Mouse (Mus musculus) embryo, embryonic 11.5 days (tissue): ENCODE data around the gene Cbwd1.

Experiments
- DNase-seq: peaks from one replicate; pipeline ENCODE4 v3.0.0-alpha.2; 2012; ENCODE audit warnings: low read depth, low spot score

Gene Cbwd1

DNA sequence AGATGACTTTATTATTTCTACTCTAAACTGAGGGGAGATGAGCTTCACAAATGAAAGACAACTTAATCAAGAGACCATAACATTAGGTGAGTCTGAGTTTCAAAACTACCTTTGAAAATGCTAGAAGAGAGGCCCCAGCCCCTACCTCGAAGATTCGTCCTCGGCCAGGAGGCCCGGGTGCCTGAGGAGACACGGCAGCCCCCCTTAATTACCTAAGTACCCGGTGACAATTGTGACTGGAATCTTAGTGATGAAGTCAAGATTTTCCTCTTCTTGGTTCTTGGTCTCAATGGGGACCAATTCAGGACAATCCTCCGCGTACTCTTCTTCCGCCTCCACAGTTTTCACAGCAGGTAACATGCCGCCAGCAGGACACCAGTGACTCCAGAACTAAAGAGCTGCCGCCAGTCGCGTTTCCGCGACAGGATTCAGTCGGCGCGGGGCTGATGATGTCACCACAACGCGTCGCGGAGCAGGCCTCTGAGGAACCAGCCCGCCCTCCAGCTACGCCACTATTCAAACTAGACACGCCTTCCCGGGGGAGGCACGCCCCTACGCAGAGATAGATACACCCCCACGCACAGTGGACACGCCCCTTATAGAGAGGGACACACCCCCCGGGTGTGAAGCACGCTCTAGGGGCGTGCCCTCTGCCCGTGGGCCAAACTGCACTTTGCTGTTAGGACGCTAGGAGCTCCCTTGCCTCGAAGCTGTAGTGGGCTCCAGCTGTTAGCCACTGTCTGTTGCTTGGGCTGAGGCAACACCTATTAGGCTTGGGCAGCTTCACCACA lies at the start of gene Cbwd1:
Gene Cbwd1, minus strand, starts transcription at position 439 of the 791 bp plus-strand sequence.
- peak; percentile 100 for DNase-seq

DNA sequence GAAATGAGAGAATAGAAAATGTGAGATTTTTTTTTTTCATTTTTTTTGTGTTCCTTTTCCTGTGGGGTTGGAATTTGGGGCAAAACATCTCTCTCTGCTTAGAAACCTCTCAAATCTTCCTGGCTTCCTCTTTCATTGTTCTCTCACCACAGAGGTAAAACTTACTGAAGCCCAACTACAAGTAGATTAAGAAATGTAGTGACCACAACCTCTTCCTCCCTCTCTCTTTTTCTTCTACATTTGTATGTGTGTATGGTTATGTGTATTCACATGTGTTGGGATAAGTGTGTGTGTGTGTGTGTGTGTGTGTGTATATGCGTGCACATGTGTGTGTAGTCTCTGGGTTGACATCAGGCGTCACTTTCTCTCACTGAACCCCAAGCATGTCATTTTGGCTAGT lies 47.1 kb upstream of the Cbwd1 start:
- no peak for DNase-seq

- no peak for DNase-seq
Observed at GRCm38 (mm10) chr19:25006686-25007085, 45.3 kb upstream of the Cbwd1 start.

DNA sequence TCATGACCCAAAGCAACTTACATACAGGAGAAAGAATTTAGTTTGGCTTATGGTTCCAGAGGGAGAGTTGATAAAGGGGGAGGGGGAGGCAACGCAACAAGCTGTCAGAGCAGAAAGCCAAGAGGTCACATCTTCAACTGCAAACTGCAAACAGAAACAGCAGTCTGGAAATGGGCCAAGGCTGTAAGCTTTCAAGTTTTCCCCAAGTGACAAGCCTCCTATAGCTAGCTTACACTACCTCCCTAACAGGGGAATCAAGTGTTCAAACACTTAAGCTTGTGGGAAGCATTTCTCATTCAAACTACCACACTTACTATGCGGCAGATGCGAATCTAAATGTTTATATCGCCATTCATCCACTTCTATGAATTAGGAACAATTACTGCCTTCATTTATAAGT lies 42.4 kb upstream of the Cbwd1 start:
- no peak for DNase-seq

- DNase-seq, result no peak
Observed at GRCm38 (mm10) chr19:25002828-25003227, 41.4 kb upstream of the Cbwd1 start.

DNA sequence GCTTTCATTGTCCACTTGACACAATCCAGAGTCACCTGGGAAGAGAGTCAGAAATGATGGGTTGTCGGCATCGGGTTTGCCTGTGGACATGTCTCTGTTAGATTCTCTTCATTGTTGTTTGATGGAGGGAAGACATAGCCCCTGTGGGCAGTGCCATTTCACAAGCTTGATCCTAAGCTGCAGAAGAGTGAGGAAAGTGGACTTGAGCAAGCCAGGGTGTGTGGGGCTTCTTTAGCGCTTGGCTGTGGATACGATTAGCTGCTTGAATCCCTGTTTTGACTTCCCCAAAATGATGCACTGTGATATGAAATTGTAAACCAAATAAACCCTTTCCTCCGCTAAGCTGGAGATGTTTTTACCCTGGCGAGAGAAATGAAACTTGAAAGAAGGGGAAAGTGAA lies 40.6 kb upstream of the Cbwd1 start:
- DNase-seq, result no peak

DNA sequence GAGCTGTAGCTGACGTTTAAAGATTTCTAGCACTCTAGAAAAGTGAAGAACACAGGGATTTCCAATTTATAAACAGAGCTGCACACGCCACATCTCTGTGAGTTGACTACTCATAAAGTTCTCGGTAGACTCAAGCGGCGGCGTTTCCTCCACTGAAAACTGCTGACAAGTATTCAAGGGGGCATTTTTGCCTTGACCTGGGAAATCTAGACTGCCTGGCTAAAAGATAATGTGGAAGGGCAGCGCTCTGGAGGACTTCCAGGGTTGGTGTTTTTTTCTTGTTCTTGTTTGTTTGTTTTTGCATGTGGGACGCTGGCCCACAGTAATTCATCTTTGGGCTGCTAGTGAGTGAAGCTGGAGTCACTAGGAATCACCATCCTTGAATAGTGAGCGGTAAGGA lies 38.7 kb upstream of the Cbwd1 start:
- no peak for DNase-seq

- DNase-seq, result peak; percentile 19
Observed at GRCm38 (mm10) chr19:24999201-24999886, 37.9 kb upstream of the Cbwd1 start, which contains the start of gene Dock8. Dock8 (plus strand) TSS chr19:24999534.

DNA sequence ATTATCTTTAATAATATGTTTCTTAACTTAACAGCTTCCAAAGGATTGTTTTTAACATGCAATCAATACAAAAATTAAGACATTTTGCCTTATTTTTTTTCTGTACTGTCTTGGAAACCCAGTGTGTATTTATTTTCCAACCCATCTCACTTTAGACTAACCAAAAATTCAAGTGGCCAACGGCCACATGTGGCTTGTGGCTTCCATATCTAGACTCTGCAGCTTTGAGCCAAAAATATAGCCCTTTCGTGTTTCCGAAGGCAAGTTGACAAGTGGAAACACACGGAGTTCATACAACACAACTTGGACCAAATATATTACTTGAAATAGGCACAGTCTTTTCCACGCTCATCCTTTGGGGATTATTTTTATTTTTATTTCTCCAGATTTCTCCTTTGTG lies 37.2 kb upstream of the Cbwd1 start:
- DNase-seq, result no peak

DNA sequence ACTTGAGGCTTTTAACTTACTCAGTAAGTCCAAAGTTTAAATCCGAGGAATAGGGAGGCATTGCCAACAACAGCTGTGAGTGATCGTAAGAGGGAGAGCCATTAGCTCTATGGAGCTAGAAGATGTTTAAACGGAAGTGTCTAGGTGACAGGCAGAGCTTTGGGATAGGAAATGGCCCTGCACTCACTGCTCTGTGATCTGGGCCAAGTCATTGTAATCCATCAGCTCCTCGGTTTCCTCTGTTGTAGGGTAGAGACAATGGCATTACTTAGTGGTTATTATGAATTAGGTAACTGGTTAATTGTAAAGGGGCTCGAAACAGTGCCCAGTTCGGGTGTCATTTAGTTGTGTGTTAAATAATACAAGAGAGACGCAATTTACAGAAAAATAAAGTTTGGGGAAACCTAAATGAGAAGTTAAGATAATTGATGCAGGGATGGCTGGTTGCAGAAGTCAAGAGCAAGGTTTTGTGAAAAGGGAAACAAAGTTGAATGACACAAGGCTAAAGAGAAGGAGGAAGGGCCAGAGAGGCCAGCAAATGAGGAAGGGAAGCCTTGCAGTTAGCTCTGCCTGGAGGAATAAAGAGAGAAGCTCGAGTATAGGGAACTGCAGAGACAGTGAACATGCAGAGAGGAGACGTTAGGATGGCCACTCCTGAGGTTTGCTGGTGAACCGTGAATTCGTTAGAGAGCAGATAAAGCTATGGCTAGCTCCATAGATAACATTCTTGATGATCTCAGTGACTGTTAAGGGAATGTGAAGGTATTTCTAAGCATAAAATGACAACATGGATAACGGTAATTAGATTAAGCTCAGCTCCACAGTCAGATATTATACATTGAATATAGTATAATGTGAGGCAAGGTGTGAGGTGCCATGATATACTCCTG lies 35.6 kb upstream of the Cbwd1 start:
- no peak for DNase-seq

GRCm38 (mm10) chr19:24994900-24995299 lies 33.5 kb upstream of the Cbwd1 start:
- no peak for DNase-seq

DNA sequence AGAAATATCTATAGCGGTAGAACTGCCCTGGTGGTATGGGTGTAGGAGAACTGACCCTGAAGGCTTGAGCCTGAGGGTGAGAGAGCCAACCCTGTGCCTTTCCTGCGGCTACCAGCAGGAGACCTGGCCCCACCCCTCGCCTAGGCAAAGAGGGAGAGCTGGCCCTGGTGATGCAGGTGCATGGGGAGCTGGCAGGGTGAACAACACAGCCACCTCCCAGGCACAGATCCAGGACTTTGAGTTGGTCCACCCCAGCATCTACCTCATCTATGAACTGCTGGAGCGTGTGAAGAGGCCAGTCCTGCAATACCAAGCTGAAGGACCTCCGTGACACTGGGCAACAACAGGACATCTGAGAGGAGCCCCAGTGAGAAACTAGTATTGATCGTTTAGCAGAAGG lies 32.1 kb upstream of the Cbwd1 start:
- no peak for DNase-seq

GRCm38 (mm10) chr19:24990138-24990822 lies 28.9 kb upstream of the Cbwd1 start:
- DNase-seq, result no peak

DNA sequence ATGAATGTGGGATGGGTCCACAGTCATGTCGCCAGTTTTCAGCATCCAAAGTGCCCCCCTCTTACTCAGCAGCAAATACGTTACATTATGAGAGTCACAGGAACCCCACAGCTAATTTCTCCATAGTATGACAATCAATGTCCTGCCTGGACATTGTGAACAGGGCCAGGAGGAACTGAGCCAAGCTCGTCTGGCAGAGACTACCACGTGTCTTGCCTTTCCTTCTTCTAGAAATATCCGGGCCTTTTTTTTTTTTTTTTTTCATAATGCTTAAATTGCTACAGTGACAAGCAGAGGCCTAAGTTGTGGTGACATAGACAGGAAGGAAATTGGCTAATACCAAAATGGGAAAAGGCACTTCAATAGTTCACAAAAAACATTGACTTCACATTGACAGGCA lies 27.4 kb upstream of the Cbwd1 start:
- no peak for DNase-seq

DNA sequence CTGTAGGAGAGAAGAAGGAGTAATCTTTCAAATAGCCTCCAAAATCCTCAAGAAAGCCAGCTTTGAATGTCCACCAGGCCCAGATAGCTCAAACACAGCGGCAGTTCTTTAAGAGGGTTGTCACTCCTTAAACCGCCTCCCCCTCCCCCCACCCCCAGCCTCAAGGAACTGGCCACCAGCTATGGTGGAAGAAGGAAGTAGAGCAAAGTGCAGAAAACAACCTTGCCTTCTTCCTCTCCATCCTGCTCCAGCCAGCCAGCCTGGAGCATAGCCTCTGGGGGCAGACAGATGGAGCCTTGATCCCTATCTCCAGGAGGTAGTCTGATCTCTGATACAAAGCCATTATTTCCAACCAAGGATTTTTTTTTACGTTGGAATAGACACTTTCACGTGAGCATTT lies 25.9 kb upstream of the Cbwd1 start:
- no peak for DNase-seq

DNA sequence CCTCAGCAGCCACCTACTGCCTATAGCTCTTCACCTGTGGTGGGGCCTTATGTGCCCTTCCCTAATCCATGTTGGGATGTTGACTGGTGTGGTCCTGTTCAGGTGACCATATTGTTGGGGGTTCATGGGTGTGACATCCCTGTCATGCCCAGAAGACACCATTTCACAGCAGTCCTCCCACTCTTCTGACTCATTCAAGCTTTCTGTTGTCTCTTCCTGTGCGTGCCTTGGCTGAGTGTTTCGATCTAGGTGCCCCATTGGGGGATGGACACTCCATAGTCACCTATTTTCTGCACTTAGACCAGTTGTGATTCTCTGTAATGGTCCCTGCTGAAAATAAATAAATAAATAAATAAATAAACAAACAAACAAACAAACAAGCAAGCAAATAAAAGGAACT lies 23.6 kb upstream of the Cbwd1 start:
- DNase-seq, result no peak

DNA sequence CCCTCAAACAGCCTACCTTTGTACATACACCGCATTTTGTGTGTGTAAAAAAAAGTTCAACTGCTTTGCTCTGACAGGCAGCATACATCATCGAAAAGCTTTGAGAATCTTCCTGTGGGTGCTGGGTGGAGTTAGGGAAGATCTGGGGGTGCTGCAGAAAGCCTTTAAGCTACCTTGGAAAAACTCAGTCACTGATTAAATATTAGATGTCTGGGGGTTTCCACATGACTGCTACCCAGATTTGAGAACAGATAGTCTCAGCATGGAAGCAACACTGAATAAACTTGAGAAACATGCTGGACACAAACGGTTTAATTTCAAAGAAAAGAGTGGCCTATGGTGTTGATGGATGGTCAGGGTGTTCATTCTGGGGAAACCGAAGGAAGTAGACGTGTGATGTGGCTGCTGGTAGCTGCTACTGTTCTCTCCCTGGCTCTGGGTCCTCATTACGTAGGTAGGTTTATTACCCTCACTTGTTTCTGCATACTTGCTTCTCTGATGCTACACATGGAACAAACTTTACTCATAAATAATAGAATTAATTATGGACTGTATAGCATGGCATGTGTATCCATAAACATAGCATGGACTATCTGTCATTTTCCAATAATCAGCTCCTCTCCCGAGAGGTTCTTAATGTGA lies 22.6 kb upstream of the Cbwd1 start:
- DNase-seq, result no peak

DNA sequence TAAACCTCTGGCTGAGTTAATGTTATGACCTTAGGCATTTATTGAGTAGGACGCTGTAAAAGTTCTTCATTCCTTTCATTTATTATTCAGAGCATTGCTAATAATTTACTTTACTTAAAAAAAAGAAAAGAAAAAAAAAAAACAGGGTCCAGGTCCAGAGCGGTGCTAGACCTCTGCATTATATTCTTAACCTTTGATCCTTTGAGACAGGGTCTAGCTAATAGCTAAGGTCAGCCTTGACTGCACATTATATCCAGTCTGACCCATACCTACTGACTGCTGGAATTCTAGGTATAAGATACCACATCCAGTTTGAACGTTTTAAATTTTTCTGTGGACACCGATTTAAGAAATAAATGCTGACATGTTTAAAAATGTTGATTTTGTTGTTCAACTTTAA lies 21.6 kb upstream of the Cbwd1 start:
- no peak for DNase-seq

GRCm38 (mm10) chr19:24981294-24981693 lies 19.9 kb upstream of the Cbwd1 start:
- DNase-seq, result no peak

DNA sequence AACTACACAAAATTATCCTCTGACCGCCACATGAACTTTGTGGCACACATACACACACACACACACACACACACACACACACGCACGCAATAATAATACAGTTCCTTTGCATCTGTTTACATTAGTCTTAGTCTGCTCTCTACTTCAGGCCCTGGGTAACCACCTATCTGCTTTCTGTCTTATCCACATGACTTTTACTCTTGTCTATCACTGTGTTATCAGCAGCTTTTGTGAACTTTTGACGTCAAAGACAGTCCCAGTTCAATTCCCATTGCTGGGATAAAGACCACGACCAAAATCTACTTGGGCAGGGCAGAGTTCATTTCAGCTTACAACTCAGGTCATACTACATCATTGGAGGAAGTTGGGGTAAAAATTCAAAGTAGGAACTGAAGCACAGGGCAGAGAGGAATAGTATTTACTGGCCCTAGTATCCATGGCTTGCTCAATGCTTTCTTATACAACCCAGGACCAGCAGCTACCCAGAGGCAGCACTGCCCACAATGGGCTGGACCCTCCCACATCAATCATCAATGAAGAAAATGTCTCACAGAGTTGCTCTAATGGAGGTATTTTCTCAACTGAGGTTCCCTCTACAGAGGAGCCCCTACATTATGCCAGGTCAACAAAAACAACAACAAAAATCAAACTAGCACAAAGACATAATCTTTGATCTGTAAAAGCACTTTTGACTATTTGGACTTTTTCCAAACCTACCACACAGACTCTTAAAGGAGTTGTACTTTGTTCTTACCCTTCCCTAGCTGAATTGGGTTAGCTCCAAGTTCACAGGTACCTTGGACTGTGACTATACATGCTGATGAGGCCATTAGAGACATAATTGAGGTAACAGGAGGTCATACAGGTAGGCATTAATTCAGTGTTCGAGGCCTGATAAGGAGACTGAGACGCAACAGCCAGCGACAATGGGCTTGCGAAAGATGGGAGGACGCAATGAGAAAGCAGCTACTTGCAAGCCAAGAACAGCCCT lies 17.7 kb upstream of the Cbwd1 start:
- DNase-seq, result no peak
